Mouse (Mus musculus) WW6 (cell line): ENCODE measurements at regions not wholly inside any gene's neighbourhood (a gene's known extent, or its start where the extent isn't known, plus 50 kb on each side); places are given as distances from the start of the nearest gene placed in this dataset.
"Not testable (repeated sequence)": the region's sequence is repeated elsewhere in the genome, so short reads cannot be mapped to it uniquely, and the experiment has no call there.

Source experiments
- DNase-seq: peaks from one replicate; pipeline ENCODE4 v3.0.0-alpha.2; 2013; ENCODE audit warnings: low read depth, low spot score

GRCm38 (mm10) chr12:80055894-80056293 lies 56.9 kb downstream of the Zfp36l1 start:
- DNase-seq: not testable (repeated sequence)

GRCm38 (mm10) chr12:80055394-80055793 lies 57.4 kb downstream of the Zfp36l1 start:
- DNase-seq: no peak

GRCm38 (mm10) chr12:80054655-80055037 lies 58.2 kb downstream of the Zfp36l1 start:
- no peak for DNase-seq

GRCm38 (mm10) chr12:80053902-80054654 lies 58.7 kb downstream of the Zfp36l1 start:
- DNase-seq: no peak

- no peak for DNase-seq
These were observed 64.4 kb downstream of the Zfp36l1 start for GRCm38 (mm10) chr12:80048215-80048979.

- no peak for DNase-seq
These were observed 66.0 kb downstream of the Zfp36l1 start for GRCm38 (mm10) chr12:80046625-80047303.

- DNase-seq: no peak
These were observed 71.1 kb downstream of the Zfp36l1 start for GRCm38 (mm10) chr12:80041510-80042324.

GRCm38 (mm10) chr12:80041012-80041411 lies 71.8 kb downstream of the Zfp36l1 start:
- no peak for DNase-seq

GRCm38 (mm10) chr12:80040233-80040632 lies 72.6 kb downstream of the Zfp36l1 start:
- no peak for DNase-seq

- no peak for DNase-seq
These were observed 73.7 kb downstream of the Zfp36l1 start for GRCm38 (mm10) chr12:80039150-80039549.

- DNase-seq: no peak
These were observed 77.1 kb downstream of the Zfp36l1 start for GRCm38 (mm10) chr12:80035500-80036271.

GRCm38 (mm10) chr12:80034963-80035411 lies 77.8 kb downstream of the Zfp36l1 start:
- no peak for DNase-seq

- no peak for DNase-seq
These were observed 78.7 kb downstream of the Zfp36l1 start for GRCm38 (mm10) chr12:80034100-80034499.

GRCm38 (mm10) chr12:80032520-80032919 lies 80.3 kb downstream of the Zfp36l1 start:
- DNase-seq: no peak

GRCm38 (mm10) chr12:80028301-80028700 lies 84.5 kb downstream of the Zfp36l1 start:
- no peak for DNase-seq

- DNase-seq: peak; percentile 60
These were observed 89.4 kb downstream of the Zfp36l1 start for GRCm38 (mm10) chr12:80023107-80024078.

- no peak for DNase-seq
These were observed 90.4 kb downstream of the Zfp36l1 start for GRCm38 (mm10) chr12:80022181-80023106.

GRCm38 (mm10) chr12:80021030-80021473 lies 91.8 kb downstream of the Zfp36l1 start:
- DNase-seq: no peak
